Mouse (Mus musculus): Measurements from ENCODE around the gene Shprh.
"Not testable (repeated sequence)": the region's sequence is repeated elsewhere in the genome, so short reads cannot be mapped to it uniquely, and the experiment has no call there.

Gene Shprh

GRCm38 (mm10) chr10:11148884-11149741 lies at the start of gene Shprh:
Shprh (plus strand) TSS chr10:11149427.
- peak; percentile 97 to 98 for DNase-seq (ENCODE audit: low spot score in 2 of 2)

- no peak for DNase-seq (ENCODE audit: low spot score in 2 of 2)
These were observed 27.4 kb upstream of the Shprh start for GRCm38 (mm10) chr10:11121781-11122180.

GRCm38 (mm10) chr10:11145580-11145979 lies 3.6 kb upstream of the Shprh start:
- DNase-seq (ENCODE audit: low spot score in 2 of 2), result no peak

GRCm38 (mm10) chr10:11148446-11148845 lies 781 bp upstream of the Shprh start:
- no peak for DNase-seq (ENCODE audit: low spot score in 2 of 2)

GRCm38 (mm10) chr10:11149742-11150125 lies 507 bp downstream of the Shprh start:
- DNase-seq (ENCODE audit: low spot score in 2 of 2), result no peak

- DNase-seq (ENCODE audit: low spot score in 2 of 2), result no peak
These were observed 2.4 kb downstream of the Shprh start for GRCm38 (mm10) chr10:11151644-11152043.

- DNase-seq (ENCODE audit: low spot score in 2 of 2), result no peak
These were observed 7.8 kb downstream of the Shprh start for GRCm38 (mm10) chr10:11157039-11157438.

GRCm38 (mm10) chr10:11164537-11164936 lies 15.3 kb downstream of the Shprh start:
- DNase-seq (ENCODE audit: low spot score in 2 of 2), result no peak

GRCm38 (mm10) chr10:11170252-11170651 lies 21.0 kb downstream of the Shprh start:
- no peak for DNase-seq (ENCODE audit: low spot score in 2 of 2)

- DNase-seq (ENCODE audit: low spot score in 2 of 2), result no peak
These were observed 22.4 kb downstream of the Shprh start for GRCm38 (mm10) chr10:11171615-11172014.

GRCm38 (mm10) chr10:11172519-11172918 lies 23.3 kb downstream of the Shprh start:
- DNase-seq (ENCODE audit: low spot score in 2 of 2), result no peak

- DNase-seq (ENCODE audit: low spot score in 2 of 2), result no peak
These were observed 26.7 kb downstream of the Shprh start for GRCm38 (mm10) chr10:11175801-11176482.

GRCm38 (mm10) chr10:11180077-11180476 lies 30.9 kb downstream of the Shprh start:
- no peak for DNase-seq (ENCODE audit: low spot score in 2 of 2)

GRCm38 (mm10) chr10:11197341-11197740 lies 48.1 kb downstream of the Shprh start:
- no peak for DNase-seq (ENCODE audit: low spot score in 2 of 2)

- DNase-seq (ENCODE audit: low spot score in 2 of 2), result no peak
These were observed 49.1 kb downstream of the Shprh start for GRCm38 (mm10) chr10:11198346-11198745.

- no peak for DNase-seq (ENCODE audit: low spot score in 2 of 2)
These were observed 50.8 kb downstream of the Shprh start for GRCm38 (mm10) chr10:11199980-11200379.

- DNase-seq (ENCODE audit: low spot score in 2 of 2), result not testable (repeated sequence)
These were observed 56.7 kb downstream of the Shprh start for GRCm38 (mm10) chr10:11205883-11206282.

- DNase-seq (ENCODE audit: low spot score in 2 of 2), result no peak
These were observed 59.4 kb downstream of the Shprh start for GRCm38 (mm10) chr10:11208670-11209069.

GRCm38 (mm10) chr10:11212003-11212402 lies 62.8 kb downstream of the Shprh start:
- no peak for DNase-seq (ENCODE audit: low spot score in 2 of 2)

GRCm38 (mm10) chr10:11226442-11226841 lies 77.2 kb downstream of the Shprh start:
- DNase-seq (ENCODE audit: low spot score in 2 of 2), result no peak

- no peak for DNase-seq (ENCODE audit: low spot score in 2 of 2)
These were observed 80.4 kb downstream of the Shprh start for GRCm38 (mm10) chr10:11229545-11230178.

- no peak for DNase-seq (ENCODE audit: low spot score in 2 of 2)
These were observed 84.0 kb downstream of the Shprh start for GRCm38 (mm10) chr10:11233208-11233607.
